Comparison of ENCODE assay signal across 8 mouse cellular contexts in the genomic region with DNA sequence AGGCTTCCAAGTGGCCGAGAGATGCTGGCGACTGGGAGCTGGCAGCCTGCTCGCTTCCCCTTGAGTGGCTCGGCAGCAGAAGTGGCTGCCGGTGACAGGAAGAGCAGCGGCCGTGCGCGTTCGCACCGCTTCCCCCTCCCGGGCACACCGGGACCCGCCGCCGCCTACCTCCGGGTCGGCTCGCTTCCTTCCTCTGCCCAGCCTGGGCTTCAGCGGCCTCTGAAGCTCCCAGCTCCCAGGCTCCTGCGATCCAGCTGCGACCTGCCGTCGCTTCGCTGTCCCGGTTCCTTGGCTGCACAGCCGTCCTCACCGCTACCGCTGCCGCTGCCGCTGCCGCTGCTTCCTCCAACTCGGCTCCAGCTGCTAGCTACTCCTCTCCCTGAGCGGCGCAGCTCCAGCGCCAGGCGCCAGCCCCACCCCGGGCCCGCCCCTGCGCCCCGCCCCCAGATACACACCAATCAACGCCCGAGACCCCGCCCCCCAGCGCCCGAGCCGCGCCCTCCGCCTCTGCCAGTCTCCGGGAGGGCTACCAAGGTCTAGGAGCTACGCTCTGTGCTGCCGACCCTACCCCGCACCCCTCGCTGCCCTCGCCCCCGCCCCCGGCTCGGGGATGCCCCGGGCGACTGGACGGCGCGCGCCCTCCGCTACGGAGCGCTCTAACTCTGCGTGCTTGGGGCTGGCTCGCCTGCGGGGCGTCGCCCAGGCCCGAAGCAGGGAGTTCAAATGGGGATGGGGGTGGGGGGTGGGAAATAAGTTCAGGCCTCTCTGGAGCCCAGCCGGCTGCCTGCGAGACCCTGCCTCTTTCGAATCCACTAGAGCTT. TPM values are rescaled to one million over a fixed set of nuclear protein-coding genes. Genes with fewer than 3 reads are reported as not detected.
DNase-seq lines count a peak whose midpoint lies in the region; ATAC-seq and TF ChIP-seq lines count a peak whose summit lies in the region.

A gene (minus strand): TSS at position 409 of the 821 bp plus-strand sequence.

- H3K4me3 ChIP-seq in cortical plate, adult 2 months (ENCODE audit: insufficient read depth, low read length): peak within 1 kb of the TSS; percentile 83

- H3K4me1 ChIP-seq in cortical plate, adult 2 months (ENCODE audit: control insufficient read depth, insufficient read depth, low read length): peaks cover 7% of the 10 kb centered on the region

- TF ChIP-seq POLR2A in cortical plate, adult 2 months (IDR thresholded peaks at IDR 0.05; ENCODE audit: extremely low read depth, insufficient read depth, low read length): peak; percentile 98

- intact Hi-C loops in left cerebral cortex, postnatal 10 days (cut with DNase I): loop anchor here (5.0 kb wide), 2 partner anchors 34 to 144 kb away; no protein-coding TSS in a partner anchor

- H3K27ac ChIP-seq in cortical plate, adult 2 months (ENCODE audit: insufficient read depth, low read length): peak within 1 kb of the TSS; percentile 100

- ATAC-seq in activated CD4-positive, CD25-positive, alpha-beta regulatory T cell, adult 4 months: peak; percentile 85
- peak; percentile 81 for ATAC-seq in inflammation-experienced regulatory T-cells, adult 6 months
- peak; percentile 77 for ATAC-seq in megakaryocyte-erythroid progenitor cell, adult 5-6 weeks (replicated peaks; ENCODE audit: low FRiP score, low TSS enrichment, poor library complexity, severe bottlenecking)

- peak; percentile 98 for DNase-seq in gastrocnemius, postnatal 10 days
- peak; percentile 93 to 99 for DNase-seq in left cerebral cortex, postnatal 10 days (ENCODE audit: extremely low spot score in 1 of 2, low spot score in 2 of 2)
- DNase-seq in right cerebral cortex, postnatal 25 days: peak; percentile 95
- DNase-seq in urinary bladder, postnatal 4 days (ENCODE audit: low spot score in 2 of 2): peak; percentile 95 to 98

- no peak for TF ChIP-seq CTCF in cortical plate, adult 2 months (IDR thresholded peaks at IDR 0.05; ENCODE audit: extremely low read depth, insufficient read depth, low read length)

RNA-seq across cellular contexts. Expression of the gene that starts here (rescaled TPM):
- polyA plus RNA-seq in activated CD4-positive, CD25-positive, alpha-beta regulatory T cell, adult 4 months (2017; shearing (Covaris generic)): 10 to 100 TPM; 62.7 to 97.2 TPM
- polyA plus RNA-seq in cortical plate, adult 2 months (2012; rRNA removed): 53.4 and 61.0 TPM in 2 replicates
- total RNA-seq in gastrocnemius, postnatal 10 days (2021): 10 to 100 TPM; 37.5 to 41.3 TPM
- polyA plus RNA-seq in inflammation-experienced regulatory T-cells, adult 6 months (2017; shearing (Covaris generic)): 10 to 100 TPM; 78.0 to 94.8 (median 90.1) TPM
- 100 to 1,000 TPM; 142 to 147 TPM for total RNA-seq in left cerebral cortex, postnatal 10 days (2021)
- total RNA-seq in megakaryocyte-erythroid progenitor cell, adult 5-6 weeks (2014; fragmentation: Nextera tagmentation): 47.7 and 67.6 TPM in 2 replicates
- 98.6 and 115 TPM in 2 replicates for total RNA-seq in megakaryocyte-erythroid progenitor cell, adult 5-6 weeks (2017)

Comparison
In these comparisons a context has a peak if more than half of its experiments do, and no peak if none do; other contexts are left out.
1. Peak in every context shown above with its lines: DNase-seq, ATAC-seq, H3K4me3 ChIP-seq and H3K27ac ChIP-seq.